Mouse (Mus musculus) liver, embryonic 12.5 days (tissue): ENCODE results near the gene Fastkd2. TPM values are rescaled to one million over a fixed set of nuclear protein-coding genes. Genes with fewer than 3 reads are reported as not detected.

Experiments
- ATAC-seq: fragments of 200-750 bp; cut with Nextera tagmentation; 2 replicates; pipeline ENCODE4 v1.8.0; 2017; ENCODE audit warnings: moderate number of reproducible peaks, mild to moderate bottlenecking, moderate library complexity
- H3K27ac ChIP-seq: fragments of 300-500 bp; sonication (generic); 2 replicates; pipeline ENCODE4 v1.5.1; 2016; ENCODE audit warnings: mild to moderate bottlenecking
- H3K27me3 ChIP-seq: fragments of 300-500 bp; sonication (generic); replicated peaks from 2 replicates; pipeline ENCODE4 v1.6.1; 2016; ENCODE audit warnings: mild to moderate bottlenecking, moderate library complexity
- H3K36me3 ChIP-seq: fragments of 300-500 bp; sonication (generic); 2 replicates; pipeline ENCODE4 v1.6.1; 2016; ENCODE audit warnings: mild to moderate bottlenecking, moderate library complexity
- H3K4me1 ChIP-seq: fragments of 300-500 bp; sonication (generic); 2 replicates; pipeline ENCODE4 v1.6.1; 2016
- H3K4me2 ChIP-seq: fragments of 300-500 bp; sonication (generic); 2 replicates; pipeline ENCODE4 v1.6.1; 2016; ENCODE audit warnings: mild to moderate bottlenecking, moderate library complexity
- H3K4me3 ChIP-seq: fragments of 300-500 bp; sonication (generic); 2 replicates; pipeline ENCODE4 v1.5.1; 2016; ENCODE audit warnings: mild to moderate bottlenecking, moderate library complexity
- H3K9ac ChIP-seq: fragments of 300-500 bp; sonication (generic); 2 replicates; pipeline ENCODE4 v1.6.1; 2016; ENCODE audit warnings: mild to moderate bottlenecking, moderate library complexity
- H3K9me3 ChIP-seq: fragments of 300-500 bp; sonication (generic); replicated peaks from 2 replicates; pipeline ENCODE4 v1.6.1; 2016; ENCODE audit warnings: mild to moderate bottlenecking, moderate library complexity
- WGBS: fragments of 180-500 bp; shearing (Covaris S2); methylation state at CpG from one replicate; pipeline ENCODE4 v1.1.7; 2016; ENCODE audit not compliant: insufficient replicate concordance; 5-methylcytosine and 5-hydroxymethylcytosine counted together
- polyA plus RNA-seq: library from polyadenylated mRNA; unstranded; fragments of >200 nt; fragmentation: Nextera tagmentation; extraction: Ambion mirVana; gene quantifications from 2 replicates; pipeline ENCODE4 v1.2.1, GENCODE M21; 2016

Gene Fastkd2
- polyA plus RNA-seq, 1 experiment from 2014 or later = 64.2 TPM

- no peaks in the 10 kb centered on the region for H3K9me3 ChIP-seq
- H3K4me2 ChIP-seq = no peak within 1 kb of the TSS
- H3K27me3 ChIP-seq = no peaks in the 10 kb centered on the region
- no peak within 1 kb of the TSS for H3K27ac ChIP-seq
- no peak for ATAC-seq
- 70% methylated on average over 5 of the region's 5 CpGs for WGBS
- H3K36me3 ChIP-seq = no peaks in the 10 kb centered on the region
- no peak within 1 kb of the TSS for H3K9ac ChIP-seq
- H3K4me1 ChIP-seq = no peaks in the 10 kb centered on the region
- H3K4me3 ChIP-seq = no peak within 1 kb of the TSS
Observed at GRCm38 (mm10) chr1:63769167-63769566, 38.8 kb downstream of the Fastkd2 start, which contains the start of gene 4933402D24Rik. Gene 4933402D24Rik, minus strand, starts transcription at chr1:63769267.

GRCm38 (mm10) chr1:63770309-63770708, 39.9 kb downstream of the Fastkd2 start:
- WGBS = 81% methylated on average over 7 of the region's 7 CpGs

GRCm38 (mm10) chr1:63776396-63776795, 46.0 kb downstream of the Fastkd2 start:
- H3K9ac ChIP-seq = no peak overlapping the region
- no peaks in the 10 kb centered on the region for H3K9me3 ChIP-seq
- no peak overlapping the region for H3K4me3 ChIP-seq
- H3K27ac ChIP-seq = no peak overlapping the region
- H3K36me3 ChIP-seq = no peaks in the 10 kb centered on the region
- no peaks in the 10 kb centered on the region for H3K4me1 ChIP-seq
- H3K27me3 ChIP-seq = no peaks in the 10 kb centered on the region
- whole genome bisulfite sequencing = 27% methylated on average over 1 of the region's 1 CpGs
- H3K4me2 ChIP-seq = no peak overlapping the region
- no peak for ATAC-seq

More at GRCm38 (mm10) chr1:63770309-63770708, 39.9 kb downstream of the Fastkd2 start:
- Histone ChIP-seq H3K27me3 (no peaks in the 10 kb centered on the region), H3K9me3 (no peaks in the 10 kb centered on the region), H3K4me3 (no peak overlapping the region), H3K9ac (no peak overlapping the region), H3K27ac (no peak overlapping the region), H3K4me1 (no peaks in the 10 kb centered on the region), H3K36me3 (no peaks in the 10 kb centered on the region), H3K4me2 (no peak overlapping the region)
- ATAC-seq = no peak

- no peak for ATAC-seq
- Histone ChIP-seq H3K27me3 (no peaks in the 10 kb centered on the region), H3K4me3 (no peak overlapping the region), H3K4me1 (no peaks in the 10 kb centered on the region), H3K36me3 (no peaks in the 10 kb centered on the region), H3K9ac (no peak overlapping the region), H3K27ac (no peak overlapping the region), H3K9me3 (no peaks in the 10 kb centered on the region), H3K4me2 (no peak overlapping the region)
- 38% methylated on average over 4 of the region's 4 CpGs for WGBS
Observed at GRCm38 (mm10) chr1:63776902-63777630, 46.7 kb downstream of the Fastkd2 start.

GRCm38 (mm10) chr1:63794326-63794725, 63.9 kb downstream of the Fastkd2 start:
- Histone ChIP-seq H3K9me3 (no peaks in the 10 kb centered on the region), H3K9ac (no peak overlapping the region), H3K36me3 (no peaks in the 10 kb centered on the region), H3K4me3 (no peak overlapping the region), H3K27me3 (no peaks in the 10 kb centered on the region), H3K4me1 (no peaks in the 10 kb centered on the region), H3K27ac (no peak overlapping the region), H3K4me2 (no peak overlapping the region)
- no peak for ATAC-seq

Other genes starting within 250 kb of the Fastkd2 start
- not detected in 2 replicates for gene Gm39653, start 114.6 kb upstream of the Fastkd2 start, polyA plus RNA-seq
- not detected in 2 replicates for gene Dytn, start 43.7 kb upstream of the Fastkd2 start, polyA plus RNA-seq
- gene Mdh1b, start 296 bp upstream of the Fastkd2 start, polyA plus RNA-seq = 0.11 TPM in 1 of 2 replicates, not detected in the other
- gene 4933402D24Rik, start 38.7 kb downstream of the Fastkd2 start, polyA plus RNA-seq = 0.07 TPM in 1 of 2 replicates, not detected in the other